Mouse (Mus musculus): ENCODE results near the gene Dda1. TPM values are rescaled to one million over a fixed set of nuclear protein-coding genes. Genes with fewer than 3 reads are reported as not detected.

The Dda1 gene
- polyA plus RNA-seq, 2 experiments, result 24.8 to 34.4 TPM

- 43% methylated on average over 22 of the region's 22 CpGs for WGBS (ENCODE audit: insufficient replicate concordance)
- TF ChIP-seq EP300 (IDR thresholded peaks at IDR 0.05; ENCODE audit: low read depth) (no peak), CTCF (IDR thresholded peaks at IDR 0.05; ENCODE audit: low read depth) (no peak)
- H3K4me1 ChIP-seq (replicated peaks; ENCODE audit: control insufficient read depth in 2 of 2, insufficient read depth in 2 of 2, low read length in 1 of 2), result peaks cover 0 to 3% of the 10 kb centered on the region in 2 experiments; a peak in 1 of 4 replicates
- ATAC-seq (ENCODE audit: insufficient read depth), result peak; percentile 60
- peak in 1 of 3 experiments; percentile 38 for DNase-seq (ENCODE audit: low read depth in 3 of 3, low spot score in 3 of 3)
- H3K27me3 ChIP-seq (ENCODE audit: control insufficient read depth, insufficient read depth, low read length), result no peaks in the 10 kb centered on the region
- H3K36me3 ChIP-seq (replicated peaks; ENCODE audit: control insufficient read depth, insufficient read depth, low read depth), result no peaks in the 10 kb centered on the region
- H3K4me3 ChIP-seq (ENCODE audit: insufficient read depth in 1 of 2, low read depth in 2 of 2, low read length in 2 of 2), result no peak overlapping the region
- H3K27ac ChIP-seq, result no peak overlapping the region
- H3K9ac ChIP-seq (replicated peaks), result no peak overlapping the region
- H3K4me2 ChIP-seq (ENCODE audit: low read depth), result no peak overlapping the region
- H3K9me3 ChIP-seq (ENCODE audit: control insufficient read depth, low read length), result no peaks in the 10 kb centered on the region
Measured at GRCm38 (mm10) chr8:71456906-71457305, 12.1 kb upstream of the Dda1 start.

GRCm38 (mm10) chr8:71457659-71458270 is 11.2 kb upstream of the Dda1 start:
- H3K27me3 ChIP-seq (ENCODE audit: control insufficient read depth, insufficient read depth, low read length), result no peaks in the 10 kb centered on the region
- H3K4me3 ChIP-seq (ENCODE audit: insufficient read depth in 1 of 2, low read depth in 2 of 2, low read length in 2 of 2), result no peak overlapping the region
- H3K27ac ChIP-seq, result no peak overlapping the region
- WGBS (ENCODE audit: insufficient replicate concordance), result 75% methylated on average over 20 of the region's 20 CpGs
- no peak for TF ChIP-seq EP300 (IDR thresholded peaks at IDR 0.05; ENCODE audit: low read depth)
- TF ChIP-seq CTCF (IDR thresholded peaks at IDR 0.05; ENCODE audit: low read depth), result no peak
- H3K9ac ChIP-seq (replicated peaks), result no peak overlapping the region
- peaks cover 0 to 7% of the 10 kb centered on the region in 2 experiments; a peak in 2 of 4 replicates for H3K4me1 ChIP-seq (replicated peaks; ENCODE audit: control insufficient read depth in 2 of 2, insufficient read depth in 2 of 2, low read length in 1 of 2)
- no peaks in the 10 kb centered on the region for H3K36me3 ChIP-seq (replicated peaks; ENCODE audit: control insufficient read depth, insufficient read depth, low read depth)
- ATAC-seq (ENCODE audit: insufficient read depth), result no peak
- H3K4me2 ChIP-seq (ENCODE audit: low read depth), result no peak overlapping the region
- DNase-seq (ENCODE audit: low read depth in 3 of 3, low spot score in 3 of 3), result no peak
- no peaks in the 10 kb centered on the region for H3K9me3 ChIP-seq (ENCODE audit: control insufficient read depth, low read length)

- 82% methylated on average over 6 of the region's 6 CpGs for WGBS (ENCODE audit: insufficient replicate concordance)
- ATAC-seq (ENCODE audit: insufficient read depth) (no peak), DNase-seq (ENCODE audit: low read depth in 3 of 3, low spot score in 3 of 3) (no peak)
- Histone ChIP-seq H3K4me2 (ENCODE audit: low read depth) (no peak overlapping the region), H3K4me1 (replicated peaks; ENCODE audit: control insufficient read depth in 2 of 2, insufficient read depth in 2 of 2, low read length in 1 of 2) (peaks cover 11 to 17% of the 10 kb centered on the region in 2 experiments), H3K9me3 (ENCODE audit: control insufficient read depth, low read length) (no peaks in the 10 kb centered on the region), H3K27me3 (ENCODE audit: control insufficient read depth, insufficient read depth, low read length) (no peaks in the 10 kb centered on the region), H3K36me3 (replicated peaks; ENCODE audit: control insufficient read depth, insufficient read depth, low read depth) (no peaks in the 10 kb centered on the region), H3K4me3 (ENCODE audit: insufficient read depth in 1 of 2, low read depth in 2 of 2, low read length in 2 of 2) (no peak overlapping the region), H3K9ac (replicated peaks) (no peak overlapping the region), H3K27ac (no peak overlapping the region)
- TF ChIP-seq CTCF (IDR thresholded peaks at IDR 0.05; ENCODE audit: low read depth) (no peak), EP300 (IDR thresholded peaks at IDR 0.05; ENCODE audit: low read depth) (no peak)
Measured at GRCm38 (mm10) chr8:71460716-71461115, 8.3 kb upstream of the Dda1 start.

GRCm38 (mm10) chr8:71461152-71461840 is 7.7 kb upstream of the Dda1 start:
- WGBS (ENCODE audit: insufficient replicate concordance), result 89% methylated on average over 47 of the region's 47 CpGs
- Histone ChIP-seq H3K4me3 (ENCODE audit: insufficient read depth in 1 of 2, low read depth in 2 of 2, low read length in 2 of 2) (no peak overlapping the region), H3K27me3 (ENCODE audit: control insufficient read depth, insufficient read depth, low read length) (no peaks in the 10 kb centered on the region), H3K27ac (no peak overlapping the region), H3K4me1 (replicated peaks; ENCODE audit: control insufficient read depth in 2 of 2, insufficient read depth in 2 of 2, low read length in 1 of 2) (peaks cover 11 to 20% of the 10 kb centered on the region in 2 experiments), H3K4me2 (ENCODE audit: low read depth) (no peak overlapping the region), H3K36me3 (replicated peaks; ENCODE audit: control insufficient read depth, insufficient read depth, low read depth) (peaks cover 2% of the 10 kb centered on the region; the same call in 1 of the 2 replicates), H3K9ac (replicated peaks) (no peak overlapping the region), H3K9me3 (ENCODE audit: control insufficient read depth, low read length) (no peaks in the 10 kb centered on the region)
- TF ChIP-seq EP300 (IDR thresholded peaks at IDR 0.05; ENCODE audit: low read depth), result no peak
- TF ChIP-seq CTCF (IDR thresholded peaks at IDR 0.05; ENCODE audit: low read depth), result no peak
- ATAC-seq (ENCODE audit: insufficient read depth) (no peak), DNase-seq (ENCODE audit: low read depth in 3 of 3, low spot score in 3 of 3) (no peak)

- H3K36me3 ChIP-seq (replicated peaks; ENCODE audit: control insufficient read depth, insufficient read depth, low read depth), result peaks cover 2% of the 10 kb centered on the region; the same call in 1 of the 2 replicates
- no peak overlapping the region for H3K27ac ChIP-seq
Measured at GRCm38 (mm10) chr8:71462191-71462590, 6.8 kb upstream of the Dda1 start.

More at GRCm38 (mm10) chr8:71462191-71462590, 6.8 kb upstream of the Dda1 start:
- Histone ChIP-seq H3K4me2 (ENCODE audit: low read depth) (peak overlapping the region; percentile 82), H3K4me3 (ENCODE audit: insufficient read depth in 1 of 2, low read depth in 2 of 2, low read length in 2 of 2) (no peak overlapping the region; a peak in 1 of 4 replicates), H3K9ac (replicated peaks) (no peak overlapping the region; the same call in 1 of the 2 replicates), H3K4me1 (replicated peaks; ENCODE audit: control insufficient read depth in 2 of 2, insufficient read depth in 2 of 2, low read length in 1 of 2) (peaks cover 11 to 18% of the 10 kb centered on the region in 2 experiments), H3K27me3 (ENCODE audit: control insufficient read depth, insufficient read depth, low read length) (no peaks in the 10 kb centered on the region), H3K9me3 (ENCODE audit: control insufficient read depth, low read length) (no peaks in the 10 kb centered on the region)
- no peak for TF ChIP-seq EP300 (IDR thresholded peaks at IDR 0.05; ENCODE audit: low read depth)
- ATAC-seq (ENCODE audit: insufficient read depth) (no peak), DNase-seq (ENCODE audit: low read depth in 3 of 3, low spot score in 3 of 3) (no peak)
- WGBS (ENCODE audit: insufficient replicate concordance), result 63% methylated on average over 4 of the region's 4 CpGs

Data from liver, embryonic 14.5 days (tissue).